Mouse (Mus musculus): Measurements from ENCODE around the gene Wdr46. TPM values are rescaled to one million over a fixed set of nuclear protein-coding genes. Genes with fewer than 3 reads are reported as not detected.

Wdr46 gene
- total RNA-seq, 2 experiments from 2014 or later = 10.1 to 11.5 TPM

Other genes starting within 250 kb of the Wdr46 start
- gene March2, start 222.0 kb upstream of the Wdr46 start, total RNA-seq (2021) = 100 to 1,000 TPM; 141 to 157 TPM
- gene Rab11b, start 180.1 kb upstream of the Wdr46 start, total RNA-seq (2021) = 100 to 1,000 TPM; 269 to 304 TPM
- 10 to 100 TPM; 18.2 to 58.8 TPM for gene Angptl4, start 158.8 kb upstream of the Wdr46 start, total RNA-seq (2021)
- gene Kank3, start 130.1 kb upstream of the Wdr46 start, total RNA-seq (2021) = 10 to 100 TPM; 55.7 to 81.7 TPM
- gene Rps28, start 116.1 kb upstream of the Wdr46 start, total RNA-seq (2021) = 100 to 1,000 TPM; 764 to 784 TPM
- 100 to 1,000 TPM; 648 to 672 TPM for gene Ndufa7, start 116.1 kb upstream of the Wdr46 start, total RNA-seq (2021)
- 10 to 100 TPM; 28.6 to 34.6 TPM for gene Cd320, start 97.6 kb upstream of the Wdr46 start, total RNA-seq (2021)
- gene Gm7029, start 66.8 kb upstream of the Wdr46 start, total RNA-seq (2021) = not detected
- 1 to 10 TPM in 1 of 2 experiments, under 1 TPM in 1; 0.87 to 1.5 TPM for gene Kifc1, start 50.0 kb upstream of the Wdr46 start, total RNA-seq (2021)
- gene Platr17, start 35.5 kb upstream of the Wdr46 start, total RNA-seq (2021) = not detected
- gene Daxx, start 31.2 kb upstream of the Wdr46 start, total RNA-seq (2021) = 10 to 100 TPM; 15.7 to 18.0 TPM
- 100 to 1,000 TPM; 103 to 112 TPM for gene Tapbp, start 24.8 kb upstream of the Wdr46 start, total RNA-seq (2021)
- 10 to 100 TPM; 20.1 to 20.6 TPM for gene Zbtb22, start 24.8 kb upstream of the Wdr46 start, total RNA-seq (2021)
- 10 to 100 TPM; 38.7 TPM for gene Rgl2, start 11.1 kb upstream of the Wdr46 start, total RNA-seq (2021)
- gene Pfdn6, start 317 bp upstream of the Wdr46 start, total RNA-seq (2021) = 10 to 100 TPM; 77.0 to 84.7 TPM
- 1 to 10 TPM; 2.7 to 2.9 TPM for gene B3galt4, start 10.8 kb downstream of the Wdr46 start, total RNA-seq (2021)
- gene Vps52, start 15.2 kb downstream of the Wdr46 start, total RNA-seq (2021) = 10 to 100 TPM; 38.8 to 41.4 TPM
- gene Rps18, start 15.3 kb downstream of the Wdr46 start, total RNA-seq (2021) = 100 to 1,000 TPM; 411 to 417 TPM
- gene H2-K1, start 59.7 kb downstream of the Wdr46 start, total RNA-seq (2021) = 100 to 1,000 TPM in 1 of 2 experiments, 10 to 100 TPM in 1; 79.0 to 116 TPM
- gene Ring1, start 84.0 kb downstream of the Wdr46 start, total RNA-seq (2021) = 10 to 100 TPM; 14.0 to 15.1 TPM
- gene H2-Ke6, start 87.4 kb downstream of the Wdr46 start, total RNA-seq (2021) = 100 to 1,000 TPM; 107 to 121 TPM
- gene Slc39a7, start 91.0 kb downstream of the Wdr46 start, total RNA-seq (2021) = 10 to 100 TPM; 56.9 to 60.7 TPM
- gene Rxrb, start 91.2 kb downstream of the Wdr46 start, total RNA-seq (2021) = 10 to 100 TPM; 39.8 to 41.8 TPM
- 1 to 10 TPM in 1 of 2 experiments, under 1 TPM in 1; 0.98 to 1.9 TPM for gene Col11a2, start 98.8 kb downstream of the Wdr46 start, total RNA-seq (2021)
- gene H2-Oa, start 151.7 kb downstream of the Wdr46 start, total RNA-seq (2021) = not detected
- gene H2-DMa, start 178.9 kb downstream of the Wdr46 start, total RNA-seq (2021) = 1 to 10 TPM; 4.0 to 6.5 TPM
- gene Brd2, start 182.0 kb downstream of the Wdr46 start, total RNA-seq (2021) = 10 to 100 TPM; 80.5 to 87.0 TPM
- gene H2-DMb2, start 202.6 kb downstream of the Wdr46 start, total RNA-seq (2021) = 1 to 10 TPM; 1.3 to 1.7 TPM
- gene H2-DMb1, start 212.4 kb downstream of the Wdr46 start, total RNA-seq (2021) = 1 to 10 TPM; 1.5 to 2.9 TPM
- gene Tap1, start 246.9 kb downstream of the Wdr46 start, total RNA-seq (2021) = 1 to 10 TPM; 4.1 to 7.0 TPM
- gene Psmb9, start 247.1 kb downstream of the Wdr46 start, total RNA-seq (2021) = 10 to 100 TPM in 1 of 2 experiments, 1 to 10 TPM in 1; 7.5 to 10.6 TPM